Mouse (Mus musculus): Measurements from ENCODE around the gene Hoxd12.

- TF ChIP-seq POLR2A (IDR thresholded peaks at IDR 0.05; ENCODE audit: control insufficient read depth in 1 of 2, insufficient read depth in 1 of 2, low read depth in 1 of 2, low read length in 2 of 2, poor library complexity in 1 of 2) (no peak), CTCF (IDR thresholded peaks at IDR 0.05 in 2 of 3, conservative IDR thresholded peaks at IDR 0.05 in 1 of 3; ENCODE audit: control insufficient read depth in 1 of 3, insufficient read depth in 1 of 3, low read depth in 2 of 3, low read length in 3 of 3, poor library complexity in 1 of 3, severe bottlenecking in 1 of 3) (no peak), USF2 (IDR thresholded peaks at IDR 0.05; ENCODE audit: borderline replicate concordance in 1 of 2, insufficient read depth in 1 of 2, low read depth in 1 of 2, low read length in 2 of 2) (no peak), MYC (IDR thresholded peaks at IDR 0.05; ENCODE audit: low read depth, low read length) (no peak), TBP (IDR thresholded peaks at IDR 0.05; ENCODE audit: low read depth, low read length) (no peak), JUND (IDR thresholded peaks at IDR 0.05; ENCODE audit: low read depth, low read length) (no peak), MAFK (IDR thresholded peaks at IDR 0.05; ENCODE audit: borderline replicate concordance, low read depth, low read length) (no peak), TAL1 (IDR thresholded peaks at IDR 0.05; ENCODE audit: low read length) (no peak)
Observed at GRCm38 (mm10) chr2:74667842-74668357, 6.9 kb upstream of the Hoxd12 start, which contains the start of gene Hoxd13.
